Mouse (Mus musculus) layer of hippocampus, adult 18-20 months (tissue): Measurements from ENCODE around the gene Rrm2. TPM values are rescaled to one million over a fixed set of nuclear protein-coding genes. Genes with fewer than 3 reads are reported as not detected.
"Not testable (repeated sequence)": the region's sequence is repeated elsewhere in the genome, so short reads cannot be mapped to it uniquely, and the experiment has no call there.

ENCODE experiments used
- DNase-seq, 2 experiments: peaks; one replicate each; pipeline ENCODE4 v3.0.0; 2022; ENCODE audit warnings: low spot score in 2 of 2
- total RNA-seq, 2 experiments: library from RNA; stranded (reverse); gene quantifications; 2 replicates each; pipeline ENCODE4 v1.2.3; 2021

Rrm2 gene
- total RNA-seq, 2 experiments from 2014 or later, result 0.71 to 1.5 TPM

GRCm38 (mm10) chr12:24703013-24703412 is 5.0 kb upstream of the Rrm2 start:
- no peak for DNase-seq

GRCm38 (mm10) chr12:24705502-24706263 is 2.4 kb upstream of the Rrm2 start:
- DNase-seq, result no peak

- DNase-seq, result no peak
Measured at GRCm38 (mm10) chr12:24706764-24707479, 1.1 kb upstream of the Rrm2 start.

- no peak for DNase-seq
Measured at GRCm38 (mm10) chr12:24707480-24707802, 600 bp upstream of the Rrm2 start.

- DNase-seq, result no peak
Measured at GRCm38 (mm10) chr12:24708824-24709218, 780 bp downstream of the Rrm2 start.

GRCm38 (mm10) chr12:24709409-24709808 is 1.4 kb downstream of the Rrm2 start:
- DNase-seq, result no peak

GRCm38 (mm10) chr12:24709831-24710508 is 1.9 kb downstream of the Rrm2 start:
- DNase-seq, result peak; percentile 13 to 83

- no peak for DNase-seq
Measured at GRCm38 (mm10) chr12:24710672-24711071, 2.6 kb downstream of the Rrm2 start.

GRCm38 (mm10) chr12:24712396-24712795 is 4.4 kb downstream of the Rrm2 start:
- DNase-seq, result no peak

- DNase-seq, result no peak
Measured at GRCm38 (mm10) chr12:24714579-24715255, 6.7 kb downstream of the Rrm2 start.

- DNase-seq, result no peak
Measured at GRCm38 (mm10) chr12:24715268-24715896, 7.3 kb downstream of the Rrm2 start.

GRCm38 (mm10) chr12:24716721-24717301 is 8.8 kb downstream of the Rrm2 start:
- peak in 1 of 2 experiments; percentile 65 for DNase-seq

GRCm38 (mm10) chr12:24723434-24723833 is 15.4 kb downstream of the Rrm2 start:
- DNase-seq, result no peak

- DNase-seq, result no peak
Measured at GRCm38 (mm10) chr12:24723859-24724258, 15.8 kb downstream of the Rrm2 start.

- no peak for DNase-seq
Measured at GRCm38 (mm10) chr12:24724369-24724768, 16.3 kb downstream of the Rrm2 start.

GRCm38 (mm10) chr12:24734828-24735394 is 26.9 kb downstream of the Rrm2 start:
- DNase-seq, result peak; percentile 31 to 80

GRCm38 (mm10) chr12:24736956-24737355 is 28.9 kb downstream of the Rrm2 start:
- no peak for DNase-seq

- DNase-seq, result no peak
Measured at GRCm38 (mm10) chr12:24739963-24740362, 31.9 kb downstream of the Rrm2 start.

- not testable (repeated sequence) for DNase-seq
Measured at GRCm38 (mm10) chr12:24741535-24741934, 33.5 kb downstream of the Rrm2 start.

- no peak for DNase-seq
Measured at GRCm38 (mm10) chr12:24744309-24744708, 36.3 kb downstream of the Rrm2 start.
